Mouse (Mus musculus) intestine, postnatal 0 days (tissue): ENCODE results near the gene Fubp1. TPM values are rescaled to one million over a fixed set of nuclear protein-coding genes. Genes with fewer than 3 reads are reported as not detected.

Experiments used
- ATAC-seq: fragments of 200-750 bp; cut with Nextera tagmentation; 2 replicates; pipeline ENCODE4 v1.8.0; 2017; ENCODE audit warnings: mild to moderate bottlenecking, moderate TSS enrichment, moderate library complexity
- H3K27ac ChIP-seq: fragments of 300-500 bp; sonication (generic); 2 replicates; pipeline ENCODE4 v1.5.1; 2014; ENCODE audit warnings: mild to moderate bottlenecking, low read depth, low read length, moderate library complexity
- H3K27me3 ChIP-seq: fragments of 300-500 bp; sonication (generic); replicated peaks from 2 replicates; pipeline ENCODE4 v1.6.1; 2014; ENCODE audit warnings: low read length, mixed read lengths; ENCODE audit not compliant: control insufficient read depth, insufficient read depth
- H3K36me3 ChIP-seq: fragments of 300-500 bp; sonication (generic); 2 replicates; pipeline ENCODE4 v1.6.1; 2014; ENCODE audit warnings: mild to moderate bottlenecking, moderate library complexity; ENCODE audit not compliant: control insufficient read depth, insufficient read depth
- H3K4me1 ChIP-seq: fragments of 300-500 bp; sonication (generic); replicated peaks from 2 replicates; pipeline ENCODE4 v1.6.1; 2014; ENCODE audit warnings: antibody characterized with exemption, low read length, mixed read lengths; ENCODE audit not compliant: control insufficient read depth, insufficient read depth
- H3K4me2 ChIP-seq: fragments of 300-500 bp; sonication (generic); replicated peaks from 2 replicates; pipeline ENCODE4 v1.6.1; 2014; ENCODE audit warnings: low read depth, mild to moderate bottlenecking, moderate library complexity
- H3K4me3 ChIP-seq: fragments of 300-500 bp; sonication (generic); 2 replicates; pipeline ENCODE4 v1.5.1; 2014; ENCODE audit warnings: low read depth, low read length
- H3K9ac ChIP-seq: fragments of 300-500 bp; sonication (generic); 2 replicates; pipeline ENCODE4 v1.6.1; 2014; ENCODE audit warnings: mild to moderate bottlenecking, low read depth, low read length
- H3K9me3 ChIP-seq: fragments of 300-500 bp; sonication (generic); 2 replicates; pipeline ENCODE4 v1.6.1; 2016; ENCODE audit warnings: mixed run types; ENCODE audit not compliant: control insufficient read depth
- CTCF ChIP-seq: sonication (generic); IDR thresholded peaks from 2 replicates; pipeline ENCODE4 v1.5.1; 2016; ENCODE audit warnings: low read depth, mild to moderate bottlenecking, control low read depth, antibody characterized with exemption, moderate library complexity
- WGBS: fragments of 180-500 bp; shearing (Covaris S2); extraction: QIAGEN DNeasy Blood & Tissue Kit; methylation state at CpG from one replicate; pipeline ENCODE4 v1.1.7; 2014; 5-methylcytosine and 5-hydroxymethylcytosine counted together
- polyA plus RNA-seq: library from polyadenylated mRNA; unstranded; fragments of >200 nt; fragmentation: Nextera tagmentation; extraction: Ambion mirVana; gene quantifications from 2 replicates; pipeline ENCODE4 v1.2.1, GENCODE M21; 2015

Gene Fubp1
- polyA plus RNA-seq, 1 experiment from 2014 or later = 60.6 TPM

DNA sequence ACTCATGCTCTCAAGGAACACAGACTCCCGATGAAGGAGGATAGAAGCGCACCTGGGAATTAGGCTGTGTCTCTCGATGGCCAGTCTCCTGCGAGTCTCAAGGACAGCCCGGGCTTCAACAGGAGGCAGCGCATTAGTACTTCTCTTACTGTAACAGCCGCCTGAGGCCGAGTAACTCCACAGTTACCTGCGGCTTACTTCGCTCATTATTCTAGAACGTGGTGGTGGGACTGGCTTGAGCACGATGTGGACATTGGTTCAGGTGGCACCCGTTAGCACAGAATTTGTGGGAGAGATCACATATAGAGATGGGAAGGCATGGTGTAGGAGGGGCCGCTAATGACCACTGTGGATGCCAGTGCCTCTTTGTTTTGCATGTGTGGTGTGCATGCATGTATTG is 57.9 kb downstream of the Fubp1 start:
- 0 out of 2 replicates have a peak, but pooled peaks cover 6% of the 10 kb centered on the region for H3K27me3 ChIP-seq
- H3K4me3 ChIP-seq = no peak overlapping the region
- H3K4me2 ChIP-seq = no peak overlapping the region
- no peak for TF ChIP-seq CTCF
- 89% methylated on average over 14 of the region's 14 CpGs for WGBS
- H3K9me3 ChIP-seq = no peaks in the 10 kb centered on the region
- no peak for ATAC-seq
- H3K9ac ChIP-seq = no peak overlapping the region
- H3K4me1 ChIP-seq = no peaks in the 10 kb centered on the region; the same call in 1 of the 2 replicates
- H3K27ac ChIP-seq = no peak overlapping the region
- no peaks in the 10 kb centered on the region for H3K36me3 ChIP-seq

DNA sequence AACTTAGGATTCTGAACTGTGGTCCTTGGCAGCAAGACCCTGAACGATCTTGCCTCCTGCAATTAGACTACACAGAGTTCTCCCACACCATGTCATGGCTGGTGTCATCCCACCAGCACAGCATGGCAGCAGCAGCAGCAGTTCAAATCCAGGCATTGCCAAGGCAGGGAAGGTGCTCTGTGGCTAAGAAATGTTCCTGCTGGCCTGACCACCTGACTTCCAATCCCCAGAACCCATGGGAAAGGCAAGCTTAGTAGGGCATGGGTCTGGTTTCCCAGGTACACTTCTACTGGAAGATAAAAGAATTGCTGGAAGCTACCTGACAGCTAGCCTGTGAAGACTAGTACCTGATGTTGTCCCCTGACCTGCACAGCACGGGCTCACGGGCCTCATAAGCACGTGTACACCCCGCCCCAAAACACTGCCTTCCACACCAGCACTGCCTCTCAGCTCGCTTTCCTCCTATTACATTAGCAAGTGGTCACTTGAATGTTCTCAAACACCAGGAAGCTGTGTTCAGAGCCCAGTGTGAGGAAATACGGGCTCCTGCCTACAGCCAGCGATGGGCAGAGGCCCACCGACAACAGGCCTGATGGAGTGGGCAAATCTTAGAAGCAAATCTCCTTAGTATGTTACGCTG is 61.0 kb downstream of the Fubp1 start:
- Histone ChIP-seq H3K27ac (no peak overlapping the region), H3K36me3 (peaks cover 4% of the 10 kb centered on the region), H3K27me3 (0 out of 2 replicates have a peak, but pooled peaks cover 5% of the 10 kb centered on the region), H3K4me1 (no peaks in the 10 kb centered on the region), H3K4me2 (no peak overlapping the region), H3K9ac (no peak overlapping the region), H3K4me3 (no peak overlapping the region), H3K9me3 (no peaks in the 10 kb centered on the region)
- no peak for TF ChIP-seq CTCF
- no peak for ATAC-seq
- 81% methylated on average over 10 of the region's 10 CpGs for WGBS

DNA sequence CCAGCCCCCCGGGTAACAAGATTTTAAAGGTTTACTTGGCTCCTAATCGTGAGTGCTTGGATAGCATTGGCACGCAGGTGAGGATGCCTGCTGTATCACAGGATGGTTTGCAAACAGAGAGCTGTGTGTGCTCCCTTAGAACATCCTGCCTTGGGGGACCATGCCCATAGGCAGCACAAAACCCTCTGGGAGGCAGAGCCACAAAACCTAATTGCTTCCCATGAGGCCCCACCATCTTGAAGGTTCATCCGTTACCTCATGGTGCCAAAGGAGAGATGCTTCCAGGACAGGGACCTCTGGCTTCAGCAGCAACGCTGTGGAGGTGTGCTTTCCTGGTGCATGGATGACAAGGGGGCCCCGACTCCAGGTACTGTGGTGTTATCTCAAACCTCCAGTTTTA is 61.7 kb downstream of the Fubp1 start:
- Histone ChIP-seq H3K27me3 (no peaks in the 10 kb centered on the region), H3K4me1 (no peaks in the 10 kb centered on the region), H3K9me3 (no peaks in the 10 kb centered on the region), H3K4me2 (no peak overlapping the region), H3K4me3 (no peak overlapping the region), H3K9ac (no peak overlapping the region), H3K27ac (no peak overlapping the region), H3K36me3 (peaks cover 9% of the 10 kb centered on the region)
- ATAC-seq = no peak
- TF ChIP-seq CTCF = no peak
- WGBS = 88% methylated on average over 6 of the region's 6 CpGs

DNA sequence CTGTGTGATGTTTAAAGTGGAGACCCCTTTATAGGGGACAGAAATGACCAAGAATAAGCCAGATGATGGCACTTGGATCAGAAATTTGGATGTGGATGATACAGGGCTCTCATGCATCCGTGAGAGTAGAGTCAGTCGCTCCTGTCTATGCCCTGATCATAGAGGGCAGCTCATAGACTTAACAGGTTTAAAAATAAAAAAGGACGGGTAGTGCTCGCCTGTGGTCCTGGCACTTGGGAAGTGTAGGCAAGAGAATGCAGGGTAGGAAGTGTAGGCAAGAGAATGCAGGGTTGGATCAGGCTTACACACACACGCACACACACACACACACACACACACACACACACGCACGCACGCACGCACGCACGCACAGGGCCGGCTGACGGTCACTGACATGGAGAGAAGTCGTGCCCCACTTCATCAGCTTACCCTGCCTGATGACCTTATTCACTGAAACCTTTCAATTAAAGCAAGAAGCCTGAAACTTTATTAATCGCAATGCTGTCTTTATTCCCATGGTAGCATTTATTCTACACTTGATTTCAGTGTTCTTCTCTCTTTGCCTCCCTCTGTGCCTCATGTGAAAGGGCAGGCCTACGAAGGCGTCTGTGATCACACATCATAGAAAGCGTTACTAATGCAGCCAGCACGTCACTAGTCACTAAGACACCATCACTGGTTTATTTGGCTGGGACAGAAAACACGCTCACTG is 62.9 kb downstream of the Fubp1 start:
- 94% methylated on average over 20 of the region's 20 CpGs for WGBS
- H3K27me3 ChIP-seq = no peaks in the 10 kb centered on the region
- H3K4me3 ChIP-seq = no peak overlapping the region
- H3K9me3 ChIP-seq = no peaks in the 10 kb centered on the region
- peaks cover 9% of the 10 kb centered on the region for H3K36me3 ChIP-seq
- H3K4me1 ChIP-seq = no peaks in the 10 kb centered on the region
- no peak overlapping the region for H3K9ac ChIP-seq
- no peak overlapping the region for H3K4me2 ChIP-seq
- H3K27ac ChIP-seq = no peak overlapping the region
- ATAC-seq = no peak
- TF ChIP-seq CTCF = no peak

DNA sequence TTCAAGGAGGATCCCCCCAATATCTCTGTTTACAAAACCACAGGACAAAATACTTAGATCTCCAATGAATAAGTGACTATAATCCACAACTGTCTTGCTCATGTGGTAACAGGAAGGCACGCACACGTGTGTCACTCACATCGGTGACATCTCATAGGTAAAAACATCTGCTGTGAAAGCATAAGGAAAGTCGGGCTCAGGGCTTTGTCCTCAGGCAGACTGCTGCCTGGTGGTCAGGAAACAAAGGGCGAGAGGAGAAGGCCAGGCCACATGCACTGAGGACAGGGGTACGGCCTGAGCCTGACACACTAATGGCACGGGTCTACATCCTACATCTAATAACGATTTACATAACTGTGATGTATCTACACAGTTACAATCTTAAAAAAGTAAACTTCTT is 64.8 kb downstream of the Fubp1 start:
- 84% methylated on average over 8 of the region's 8 CpGs for WGBS
- Histone ChIP-seq H3K27ac (no peak overlapping the region), H3K9ac (no peak overlapping the region), H3K27me3 (no peaks in the 10 kb centered on the region), H3K4me1 (no peaks in the 10 kb centered on the region), H3K4me2 (no peak overlapping the region), H3K36me3 (peaks cover 9% of the 10 kb centered on the region), H3K9me3 (no peaks in the 10 kb centered on the region), H3K4me3 (no peak overlapping the region)
- TF ChIP-seq CTCF = no peak
- no peak for ATAC-seq

DNA sequence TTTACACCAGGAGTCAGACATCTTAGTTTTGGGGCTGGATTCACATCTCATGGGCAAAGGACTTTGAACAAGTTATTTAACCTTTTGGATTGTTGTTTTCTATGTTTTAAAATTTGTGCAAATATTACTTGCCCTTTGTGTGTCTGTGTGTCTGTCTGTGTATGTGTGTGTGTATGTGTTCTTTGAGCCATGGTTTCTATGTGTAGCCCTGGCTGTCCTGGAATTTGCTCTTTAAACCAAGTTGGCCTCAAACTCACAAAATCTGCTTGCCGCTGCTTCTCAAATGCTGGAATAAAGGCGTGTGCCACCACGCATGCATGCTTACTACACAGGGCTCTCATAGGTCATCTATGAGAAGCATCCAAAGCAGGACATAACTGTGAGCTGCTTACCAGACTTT is 66.7 kb downstream of the Fubp1 start:
- Histone ChIP-seq H3K4me3 (no peak overlapping the region), H3K4me1 (no peaks in the 10 kb centered on the region), H3K27me3 (no peaks in the 10 kb centered on the region), H3K27ac (no peak overlapping the region), H3K36me3 (peaks cover 9% of the 10 kb centered on the region), H3K9me3 (no peaks in the 10 kb centered on the region), H3K4me2 (no peak overlapping the region), H3K9ac (no peak overlapping the region)
- no peak for TF ChIP-seq CTCF
- WGBS = 95% methylated on average over 3 of the region's 3 CpGs
- ATAC-seq = no peak
